Mouse (Mus musculus): ENCODE results near the gene Akt1s1.

- TF ChIP-seq CTCF (IDR thresholded peaks at IDR 0.05; ENCODE audit: control insufficient read depth, insufficient read depth, low read length) (no peak), POLR2A (IDR thresholded peaks at IDR 0.05; ENCODE audit: borderline replicate concordance, control insufficient read depth, low read depth, low read length) (no peak)
Observed at GRCm38 (mm10) chr7:44883036-44883435, 34.2 kb downstream of the Akt1s1 start.

Data from bone marrow, adult 2 months (tissue).